10 mouse cellular contexts compared by ENCODE assay signal in genomic region chr2:132035470-132035835, GRCm38 (mm10). TPM values are rescaled to one million over a fixed set of nuclear protein-coding genes. Genes with fewer than 3 reads are reported as not detected.
A peak's percentile ranks its signal among the peaks of the same experiment; 100 is the strongest.
DNase-seq lines count a peak whose midpoint lies in the region; ATAC-seq and TF ChIP-seq lines count a peak whose summit lies in the region.
"Had no signal": no experiment of that assay in that cellular context is flagged by ENCODE, and none has a peak within 500 bp of the region (broad histone marks: within the 10 kb centered on the region; RNA-seq: fewer than 3 reads in every experiment).

No protein-coding gene starts in this region.

- peak in 1 of 2 experiments; percentile 56; a peak in 2 of 4 replicates for TF ChIP-seq POLR2A in MEL (IDR thresholded peaks at IDR 0.05; ENCODE audit: control insufficient read depth in 1 of 2, insufficient read depth in 1 of 2, low read depth in 1 of 2, low read length in 2 of 2, poor library complexity in 1 of 2)
- no peak for TF ChIP-seq POLR2A in spleen, adult 2 months (IDR thresholded peaks at IDR 0.05; ENCODE audit: low read depth, low read length)

- no peak for TF ChIP-seq RAD21 in MEL (IDR thresholded peaks at IDR 0.05; ENCODE audit: low read depth, low read length)

- H3K9ac ChIP-seq in MEL (ENCODE audit: control insufficient read depth, low read depth, low read length, poor library complexity, severe bottlenecking), result peak overlapping the region; percentile 58
- H3K9ac ChIP-seq: hindbrain, embryonic 14.5 days had no signal

- no peak for DNase-seq in left cerebral cortex, adult 2 months (ENCODE audit: extremely low spot score in 1 of 2, low spot score in 2 of 2)
- no peak for DNase-seq in left cerebral cortex, adult 8-10 months (ENCODE audit: low spot score in 2 of 2)
- DNase-seq in MEL (ENCODE audit: low read depth, low spot score) (peak; percentile 86), adipocyte (ENCODE audit: low spot score) (no peak)
- peak in 1 of 2 experiments; percentile 60 for DNase-seq in spleen, adult 2 months (ENCODE audit: low read depth in 1 of 2, low spot score in 2 of 2)
- no peak for DNase-seq in adrenal gland, adult 8-10 months
- DNase-seq: cerebellum, postnatal 25 days had no signal

- no peak overlapping the region for H3K4me3 ChIP-seq in left cerebral cortex, adult 2 months
- peak overlapping the region in 1 of 2 experiments; percentile 19; a peak in 3 of 4 replicates for H3K4me3 ChIP-seq in MEL (ENCODE audit: control insufficient read depth in 1 of 2, insufficient read depth in 1 of 2, low read depth in 2 of 2, low read length in 2 of 2)
- no peak overlapping the region for H3K4me3 ChIP-seq in spleen, adult 2 months (ENCODE audit: extremely low read depth, insufficient read depth, insufficient read length)

- H3K79me2 ChIP-seq in MEL (ENCODE audit: control insufficient read depth, insufficient read depth, low read length, poor library complexity), result no peaks in the 10 kb centered on the region

- peaks cover 9 to 24% of the 10 kb centered on the region in 2 experiments for H3K4me1 ChIP-seq in MEL (ENCODE audit: control insufficient read depth in 1 of 2, insufficient read depth in 2 of 2, low read length in 2 of 2)
- H3K4me1 ChIP-seq in spleen, adult 2 months (ENCODE audit: control insufficient read depth, insufficient read depth, insufficient read length), result peaks cover 30% of the 10 kb centered on the region

- ATAC-seq in granulocyte monocyte progenitor cell, adult 5-6 weeks (replicated peaks; ENCODE audit: poor library complexity, severe bottlenecking), result peak; percentile 90
- no peak for ATAC-seq in erythroid progenitor cell, adult 5-6 weeks (replicated peaks; ENCODE audit: low FRiP score, poor library complexity, severe bottlenecking)

- peak overlapping the region; percentile 67 for H3K27ac ChIP-seq in left cerebral cortex, adult 2 months
- H3K27ac ChIP-seq in MEL (ENCODE audit: control insufficient read depth, low read depth, low read length), result peak overlapping the region; percentile 89
- H3K27ac ChIP-seq in spleen, adult 2 months (ENCODE audit: insufficient read depth, low read length), result peak overlapping the region; percentile 91
- H3K27ac ChIP-seq: hindbrain, embryonic 14.5 days had no signal

- no peaks in the 10 kb centered on the region for H3K27me3 ChIP-seq in MEL (ENCODE audit: control insufficient read depth in 1 of 2, insufficient read depth in 2 of 2, low read length in 2 of 2)
- no peaks in the 10 kb centered on the region for H3K27me3 ChIP-seq in spleen, adult 2 months (ENCODE audit: control insufficient read depth, insufficient read depth, low read length)

- no peak for TF ChIP-seq EP300 in MEL (IDR thresholded peaks at IDR 0.05; ENCODE audit: low read depth in 1 of 2, low read length in 2 of 2)

- H3K9me3 ChIP-seq in MEL (replicated peaks; ENCODE audit: insufficient read depth, low read length), result no peaks in the 10 kb centered on the region

- intact Hi-C loops in left cerebral cortex, adult 2 months (cut with DNase I), result no loop called here

- H3K36me3 ChIP-seq in MEL (ENCODE audit: control insufficient read depth in 1 of 2, insufficient read depth in 2 of 2, low read length in 2 of 2), result peaks cover 0 to 12% of the 10 kb centered on the region in 2 experiments; a peak in 2 of 4 replicates
- H3K36me3 ChIP-seq in spleen, adult 2 months (ENCODE audit: control insufficient read depth, insufficient read depth, low read length), result no peaks in the 10 kb centered on the region

- WGBS in spleen, adult 2 months, result 15% methylated on average over 11 of the region's 11 CpGs

- no peak for TF ChIP-seq CTCF in left cerebral cortex, adult 2 months (IDR thresholded peaks at IDR 0.05)
- TF ChIP-seq CTCF in MEL (IDR thresholded peaks at IDR 0.05 in 2 of 3, conservative IDR thresholded peaks at IDR 0.05 in 1 of 3; ENCODE audit: control insufficient read depth in 1 of 3, insufficient read depth in 1 of 3, low read depth in 2 of 3, low read length in 3 of 3, poor library complexity in 1 of 3, severe bottlenecking in 1 of 3), result no peak
- no peak for TF ChIP-seq CTCF in spleen, adult 2 months (IDR thresholded peaks at IDR 0.05; ENCODE audit: extremely low read depth, insufficient read depth, insufficient read length, insufficient replicate concordance)

TF ChIP-seq in MEL, 35 proteins besides CTCF, POLR2A, EP300 and RAD21:
- TF ChIP-seq SIN3A (IDR thresholded peaks at IDR 0.05; ENCODE audit: low read length), result 0 out of 2 replicates have a peak, but pooled peaks have one; percentile 53
- no peak for TF ChIP-seq USF2 (IDR thresholded peaks at IDR 0.05; ENCODE audit: borderline replicate concordance in 1 of 2, insufficient read depth in 1 of 2, low read depth in 1 of 2, low read length in 2 of 2)
- peak; percentile 49; the same call in 1 of the 2 replicates for TF ChIP-seq HCFC1 (IDR thresholded peaks at IDR 0.05; ENCODE audit: low read depth, low read length)
- TF ChIP-seq ELF1 (IDR thresholded peaks at IDR 0.05; ENCODE audit: low read depth, low read length), result peak; percentile 68
- TF ChIP-seq ZC3H11A (IDR thresholded peaks at IDR 0.05; ENCODE audit: low read depth, low read length), result no peak
- peak; percentile 13; the same call in 1 of the 2 replicates for TF ChIP-seq NELFE (IDR thresholded peaks at IDR 0.05; ENCODE audit: low read depth, low read length)
- peak; percentile 66 for TF ChIP-seq TBP (IDR thresholded peaks at IDR 0.05; ENCODE audit: low read depth, low read length)

RNA-seq across cellular contexts. Expression of gene Rassf2, which starts 5.4 kb away (rescaled TPM):
- 10 to 100 TPM; 39.2 to 41.2 TPM for total RNA-seq in left cerebral cortex, adult 2 months (2021)
- 10 to 100 TPM; 50.7 to 55.7 (median 53.8) TPM for total RNA-seq in left cerebral cortex, adult 8-10 months (2022)
- 0.59 and 0.69 TPM in 2 replicates for total RNA-seq in MEL (2012; rRNA removed)
- polyA plus RNA-seq in MEL (2012; ENCODE audit: insufficient read depth in 1 of 2, insufficient read length in 2 of 2, low read depth in 1 of 2, low replicate concordance in 2 of 2, missing spikeins in 1 of 2), result 1 to 10 TPM in 1 of 2 experiments, not detected in 1; 4.1 TPM
- total RNA-seq in granulocyte monocyte progenitor cell, adult 5-6 weeks (2014; fragmentation: Nextera tagmentation), result 43.5 and 54.8 TPM in 2 replicates
- 57.9 and 76.3 TPM in 2 replicates for total RNA-seq in granulocyte monocyte progenitor cell, adult 5-6 weeks (2017)
- polyA plus RNA-seq in spleen, adult 2 months (2012; rRNA removed), result 70.2 and 85.9 TPM in 2 replicates
- total RNA-seq in adrenal gland, adult 8-10 months (2022), result 10 to 100 TPM; 10.2 to 14.5 (median 12.2) TPM
- 9.6 and 9.7 TPM in 2 replicates for total RNA-seq in erythroid progenitor cell, adult 5-6 weeks (2015; ENCODE audit: low replicate concordance)
- 8.0 and 16.7 TPM in 2 replicates for total RNA-seq in erythroid progenitor cell, adult 5-6 weeks (2017; ENCODE audit: low replicate concordance)
